Mouse (Mus musculus): ENCODE data around the gene Mt1. TPM values are rescaled to one million over a fixed set of nuclear protein-coding genes. Genes with fewer than 3 reads are reported as not detected.
"Not testable (repeated sequence)": the region's sequence is repeated elsewhere in the genome, so short reads cannot be mapped to it uniquely, and the experiment has no call there.

Mt1 gene
- 100 to 1,000 TPM; 388 to 401 TPM for total RNA-seq (2021)
- long read RNA-seq, experiment 1, transcript Mt1-201 (3 exons, 549 nt) = major isoform, 129 of 132 reads
- long read RNA-seq, experiment 1, partial matches to known transcripts = 0 of 132 reads
- long read RNA-seq, experiment 1, other reads (novel, unspliced or antisense) = 0 of 132 reads
- long read RNA-seq, experiment 2, transcript Mt1-201 (3 exons, 549 nt) = major isoform, 45 of 45 reads
- long read RNA-seq, experiment 2, partial matches to known transcripts = 0 of 45 reads
- long read RNA-seq, experiment 2, other reads (novel, unspliced or antisense) = 0 of 45 reads

DNA sequence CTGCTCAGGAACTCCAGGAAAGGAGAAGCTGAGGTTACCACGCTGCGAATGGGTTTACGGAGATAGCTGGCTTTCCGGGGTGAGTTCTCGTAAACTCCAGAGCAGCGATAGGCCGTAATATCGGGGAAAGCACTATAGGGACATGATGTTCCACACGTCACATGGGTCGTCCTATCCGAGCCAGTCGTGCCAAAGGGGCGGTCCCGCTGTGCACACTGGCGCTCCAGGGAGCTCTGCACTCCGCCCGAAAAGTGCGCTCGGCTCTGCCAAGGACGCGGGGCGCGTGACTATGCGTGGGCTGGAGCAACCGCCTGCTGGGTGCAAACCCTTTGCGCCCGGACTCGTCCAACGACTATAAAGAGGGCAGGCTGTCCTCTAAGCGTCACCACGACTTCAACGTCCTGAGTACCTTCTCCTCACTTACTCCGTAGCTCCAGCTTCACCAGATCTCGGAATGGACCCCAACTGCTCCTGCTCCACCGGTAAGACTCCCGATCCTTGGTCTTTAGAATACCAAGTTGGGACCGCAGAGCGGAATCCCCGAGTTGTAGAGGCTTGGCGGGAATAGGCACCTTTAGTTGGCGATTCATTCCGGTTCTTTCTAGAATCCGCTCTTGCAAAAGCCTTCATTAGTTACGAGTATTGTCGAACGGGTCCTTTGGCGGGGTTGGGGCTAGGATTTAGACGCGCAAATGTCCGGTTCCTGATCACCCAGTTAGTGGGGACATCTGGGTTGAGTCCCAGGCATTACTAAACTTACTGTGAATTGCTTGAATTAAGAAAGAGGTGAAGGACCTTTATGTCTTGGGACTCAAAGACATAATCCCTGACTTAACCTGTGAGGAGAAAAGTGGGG is at the start of gene Mt1:
Gene Mt1 (plus strand): TSS at position 226 of the 856 bp plus-strand sequence.
- intact Hi-C loops (cut with DNase I) = no loop called here

DNA sequence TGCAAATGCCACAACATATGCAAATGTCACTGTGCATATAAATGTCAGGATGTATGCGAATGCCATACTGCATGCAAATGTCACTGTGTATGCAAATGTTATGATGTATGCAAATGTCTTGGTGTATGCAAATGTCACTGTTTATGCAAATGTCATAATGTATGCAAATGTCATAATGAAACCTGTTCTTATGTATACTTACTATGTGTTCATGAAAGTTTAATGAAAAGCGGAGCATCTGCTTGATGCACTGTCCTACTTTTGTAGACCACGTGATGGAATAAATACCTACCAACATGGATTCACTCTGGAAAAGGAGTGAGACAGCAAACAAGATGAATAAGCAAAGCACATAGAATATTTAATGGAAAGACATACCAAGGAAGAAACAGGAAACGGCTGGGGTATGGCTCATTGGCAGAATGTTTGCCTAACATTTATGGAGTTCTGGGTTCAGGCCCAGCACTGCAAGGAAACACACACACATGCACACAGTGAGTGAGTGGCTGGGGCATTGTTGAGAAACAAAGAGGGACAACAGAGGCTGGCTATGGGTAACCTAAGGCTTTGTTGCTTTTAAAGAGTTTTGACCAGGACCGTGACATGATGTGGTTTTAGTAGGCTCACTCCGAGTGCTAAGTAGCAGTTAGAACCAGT is 49.6 kb upstream of the Mt1 start:
- intact Hi-C loops (cut with DNase I) = no loop called here
- no peak for DNase-seq

More for the DNA sequence above, at the start of gene Mt1:
- peak; percentile 89 to 91 for DNase-seq

GRCm38 (mm10) chr8:94130126-94130525 is 48.8 kb upstream of the Mt1 start:
- intact Hi-C loops (cut with DNase I) = no loop called here
- DNase-seq = no peak

DNA sequence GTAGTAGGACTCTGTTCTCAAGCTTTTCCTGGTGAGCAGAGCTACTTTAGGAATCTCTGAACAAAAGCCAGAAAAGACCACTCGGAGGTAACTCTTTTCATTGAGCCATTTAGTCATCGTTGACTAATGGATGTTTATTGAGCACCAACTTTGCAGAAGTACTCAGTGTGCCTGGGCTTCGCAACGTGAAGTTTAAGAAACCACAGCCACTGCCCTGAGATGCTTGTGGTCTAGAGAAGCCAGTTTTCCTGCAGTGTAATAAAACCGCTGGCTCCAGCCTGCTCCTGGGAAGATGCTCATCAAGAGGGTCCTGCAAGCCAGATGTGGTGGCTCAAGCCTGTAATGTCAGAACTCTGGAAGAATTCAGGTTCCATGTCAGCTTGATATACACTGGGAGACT is 46.8 kb upstream of the Mt1 start:
- no peak for DNase-seq
- intact Hi-C loops (cut with DNase I) = no loop called here

GRCm38 (mm10) chr8:94134601-94135000 is 44.3 kb upstream of the Mt1 start:
- intact Hi-C loops (cut with DNase I); DNase-seq: not testable (repeated sequence)

DNA sequence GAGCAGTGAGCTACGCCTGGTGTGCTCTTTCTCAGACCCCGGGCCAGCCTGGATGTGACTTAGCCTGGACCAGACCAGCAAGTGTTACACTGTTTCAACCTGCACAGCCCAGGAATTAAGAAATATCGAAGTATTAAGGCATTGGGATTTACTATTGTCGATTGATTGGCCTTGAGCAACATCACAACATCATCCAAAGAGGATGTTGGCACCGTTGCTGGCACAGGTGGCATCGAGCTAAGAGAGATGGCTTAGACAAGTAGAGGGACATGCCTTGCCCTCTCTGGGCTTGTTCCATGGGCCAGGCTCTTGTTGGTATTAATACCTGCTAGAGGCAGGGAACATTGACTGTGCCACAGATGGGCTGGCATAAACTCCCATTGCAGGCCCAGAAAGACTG is 43.3 kb upstream of the Mt1 start:
- intact Hi-C loops (cut with DNase I) = no loop called here
- no peak for DNase-seq

- intact Hi-C loops (cut with DNase I) = no loop called here
- DNase-seq = no peak
Measured at GRCm38 (mm10) chr8:94136192-94136591, 42.7 kb upstream of the Mt1 start.

- no peak for DNase-seq
- intact Hi-C loops (cut with DNase I) = no loop called here
Measured at GRCm38 (mm10) chr8:94136933-94137332, 41.9 kb upstream of the Mt1 start, which contains the start of gene Mt4. Gene Mt4 (plus strand): TSS chr8:94137197.

- DNase-seq = no peak
- intact Hi-C loops (cut with DNase I) = no loop called here
Measured at GRCm38 (mm10) chr8:94140266-94140795, 38.6 kb upstream of the Mt1 start.

- DNase-seq = no peak
- intact Hi-C loops (cut with DNase I) = no loop called here
Measured at GRCm38 (mm10) chr8:94148236-94148635, 30.6 kb upstream of the Mt1 start.

GRCm38 (mm10) chr8:94150925-94151324 is 28.0 kb upstream of the Mt1 start:
- DNase-seq = no peak
- intact Hi-C loops (cut with DNase I) = no loop called here

DNA sequence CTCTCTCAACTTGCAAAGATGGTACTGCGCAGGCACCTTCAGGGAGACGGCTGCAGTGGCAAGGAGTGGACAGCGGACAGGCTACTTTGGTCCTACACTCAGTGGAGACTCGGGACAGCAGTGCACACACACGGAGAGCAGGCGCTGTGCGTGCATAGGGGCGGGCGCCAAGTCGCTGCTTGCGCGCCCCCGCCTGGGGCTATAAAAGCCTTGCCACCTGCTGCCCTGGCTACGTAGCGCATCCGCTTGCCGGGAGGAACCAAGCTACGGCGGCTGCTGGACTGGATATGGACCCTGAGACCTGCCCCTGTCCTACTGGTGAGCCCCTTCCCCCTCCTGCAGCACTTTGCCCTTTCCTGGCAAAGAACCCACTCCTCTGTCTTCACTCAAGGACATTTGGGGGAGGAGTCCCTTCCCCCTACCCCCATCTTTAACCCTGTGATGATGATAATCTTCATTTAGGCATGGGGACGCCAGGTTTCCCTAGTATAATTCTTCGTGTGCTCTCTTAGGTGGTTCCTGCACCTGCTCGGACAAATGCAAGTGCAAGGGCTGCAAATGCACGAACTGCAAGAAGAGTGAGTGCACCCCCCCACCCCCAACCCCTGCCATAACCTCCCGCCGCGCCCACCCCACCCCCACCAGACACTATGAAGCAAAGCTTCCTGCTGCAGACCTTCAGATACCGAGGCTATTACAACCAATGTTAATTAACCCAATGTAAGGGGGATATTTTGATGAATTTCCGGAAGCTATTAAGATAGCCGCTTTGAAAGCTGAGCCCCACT is 26.2 kb upstream of the Mt1 start, which contains the start of gene Mt3:
Gene Mt3 (plus strand): TSS at position 95 of the 788 bp plus-strand sequence.
- peak; percentile 52 to 59 for DNase-seq
- intact Hi-C loops (cut with DNase I) = loop anchor here (2.0 kb wide), 1 partner anchor 50 kb away; no protein-coding TSS in a partner anchor

DNA sequence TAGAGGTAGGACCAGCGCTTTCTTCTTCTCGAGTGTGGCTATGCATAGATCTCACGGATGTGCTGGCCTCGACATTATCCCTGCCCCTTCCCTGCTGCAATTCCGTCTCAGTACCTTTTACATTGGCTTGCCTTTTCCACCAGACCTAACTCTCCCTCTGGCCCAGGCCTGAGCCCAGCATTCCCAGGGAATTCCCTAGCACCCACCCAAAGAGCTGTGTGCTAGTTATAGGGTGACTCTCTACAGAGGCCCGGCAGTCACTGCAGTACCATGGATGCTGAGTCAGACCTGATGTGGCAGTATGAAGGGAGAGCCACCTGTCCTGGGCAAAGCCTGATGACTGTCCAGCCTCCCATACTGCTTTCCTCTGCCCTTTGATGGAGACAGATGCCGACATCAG is 25.4 kb upstream of the Mt1 start:
- DNase-seq = no peak
- intact Hi-C loops (cut with DNase I) = loop anchor here (2.0 kb wide), 1 partner anchor 51 kb away; no protein-coding TSS in a partner anchor

- no peak for DNase-seq
- intact Hi-C loops (cut with DNase I) = no loop called here
Measured at GRCm38 (mm10) chr8:94154537-94154936, 24.3 kb upstream of the Mt1 start.

DNA sequence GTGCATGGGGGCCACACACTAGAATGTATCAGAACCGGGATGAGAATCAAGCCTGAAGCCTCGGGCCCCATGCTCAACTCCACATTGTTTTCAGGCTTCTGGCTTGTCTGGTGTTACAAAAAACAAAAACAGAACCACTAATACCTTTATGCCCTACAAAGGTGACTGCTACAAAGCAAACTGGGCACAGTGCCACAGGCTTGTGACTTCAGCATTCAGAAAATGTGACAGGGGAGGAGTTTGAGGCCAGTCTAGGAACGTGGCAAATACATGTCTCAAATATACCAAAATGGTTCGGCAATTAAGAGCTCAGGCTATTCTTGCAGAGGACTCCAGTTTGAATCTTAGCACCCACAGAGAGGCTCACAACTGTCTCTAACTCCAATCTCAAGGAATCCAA is 22.8 kb upstream of the Mt1 start:
- DNase-seq = peak in 1 of 2 experiments; percentile 32
- intact Hi-C loops (cut with DNase I) = no loop called here

GRCm38 (mm10) chr8:94165772-94166171 is 13.1 kb upstream of the Mt1 start:
- intact Hi-C loops (cut with DNase I) = loop anchor here (2.0 kb wide), 1 partner anchor 21 kb away; no protein-coding TSS in a partner anchor
- not testable (repeated sequence) for DNase-seq

- intact Hi-C loops (cut with DNase I) = loop anchor here (1.0 to 2.0 kb wide), 2 partner anchors 20 to 32 kb away; no protein-coding TSS in a partner anchor
- DNase-seq = peak; percentile 89 to 93
Measured at GRCm38 (mm10) chr8:94167244-94167643, 11.6 kb upstream of the Mt1 start.

- DNase-seq = no peak
- intact Hi-C loops (cut with DNase I) = no loop called here
Measured at GRCm38 (mm10) chr8:94169547-94169946, 9.3 kb upstream of the Mt1 start.

DNA sequence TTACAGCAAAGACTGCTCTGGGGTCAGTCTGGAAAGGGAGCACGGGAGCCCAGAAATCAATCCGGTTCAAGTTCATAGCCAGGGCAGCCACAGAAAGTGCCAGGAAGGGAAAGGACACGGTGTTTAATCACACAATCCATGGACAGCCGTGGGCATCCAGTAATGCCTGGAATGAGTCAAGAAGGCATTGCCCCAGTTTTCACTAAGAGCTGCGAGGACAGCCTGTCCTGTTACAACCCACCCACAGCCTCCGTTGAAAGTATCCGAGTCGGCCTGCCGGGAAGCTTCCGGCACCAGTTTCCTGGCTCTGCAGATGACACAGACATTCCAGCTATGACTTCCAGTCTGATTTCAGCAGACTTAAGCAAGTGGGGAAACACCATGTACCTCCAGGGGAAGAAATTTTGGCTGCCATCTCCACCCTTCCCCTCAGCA is 7.5 kb upstream of the Mt1 start:
- intact Hi-C loops (cut with DNase I) = no loop called here
- DNase-seq = peak; percentile 40 to 44

Measured in heart, postnatal 14 days (tissue).